Mouse (Mus musculus) MEL (cell line): ENCODE data around the gene Plk3. TPM values are rescaled to one million over a fixed set of nuclear protein-coding genes. Genes with fewer than 3 reads are reported as not detected.

Experiments
- DNase-seq: peaks from one replicate; pipeline ENCODE4 v3.0.0; 2011; ENCODE audit warnings: low read depth, low spot score
- H3K27ac ChIP-seq: 2 replicates; pipeline ENCODE4 v1.5.1; 2012; ENCODE audit warnings: low read depth, mild to moderate bottlenecking, control low read depth, low read length, moderate library complexity; ENCODE audit not compliant: control insufficient read depth
- H3K27me3 ChIP-seq, 2 experiments: fragments of 150-350 bp in 1 of 2; sonication (generic) in 1 of 2; 2 replicates each; pipeline ENCODE4 v1.6.1; 2012; ENCODE audit warnings: low read length in 2 of 2, mild to moderate bottlenecking in 2 of 2, improper control_type of control experiment in 1 of 2, moderate library complexity in 1 of 2; ENCODE audit not compliant: insufficient read depth in 2 of 2, control insufficient read depth in 1 of 2
- H3K36me3 ChIP-seq, 2 experiments: 2 replicates each; pipeline ENCODE4 v1.6.1; 2012 to 2014; ENCODE audit warnings: low read length in 2 of 2, improper control_type of control experiment in 1 of 2, inconsistent platforms in 1 of 2, mild to moderate bottlenecking in 1 of 2; ENCODE audit not compliant: insufficient read depth in 2 of 2, control insufficient read depth in 1 of 2
- H3K4me1 ChIP-seq, 2 experiments: fragments of 150-350 bp in 1 of 2; sonication (generic) in 1 of 2; 2 replicates each; pipeline ENCODE4 v1.6.1; 2012; ENCODE audit warnings: low read length in 2 of 2, improper control_type of control experiment in 1 of 2, mild to moderate bottlenecking in 1 of 2; ENCODE audit not compliant: insufficient read depth in 2 of 2, control insufficient read depth in 1 of 2
- H3K4me3 ChIP-seq, 2 experiments: fragments of 150-350 bp in 1 of 2; sonication (generic) in 1 of 2; 2 replicates each; pipeline ENCODE4 v1.5.1; 2012; ENCODE audit warnings: low read depth in 2 of 2, low read length in 2 of 2, mild to moderate bottlenecking in 2 of 2, moderate library complexity in 2 of 2, control low read depth in 1 of 2, improper control_type of control experiment in 1 of 2; ENCODE audit not compliant: control insufficient read depth in 1 of 2, insufficient read depth in 1 of 2
- H3K79me2 ChIP-seq: 2 replicates; pipeline ENCODE4 v1.6.1; 2012; ENCODE audit warnings: mild to moderate bottlenecking, low read length, moderate library complexity; ENCODE audit not compliant: control insufficient read depth, poor library complexity, insufficient read depth
- H3K9ac ChIP-seq: 2 replicates; pipeline ENCODE4 v1.6.1; 2012; ENCODE audit warnings: low read depth, mild to moderate bottlenecking, control low read depth, low read length, moderate library complexity; ENCODE audit not compliant: control insufficient read depth, poor library complexity, severe bottlenecking
- H3K9me3 ChIP-seq: fragments of 150-350 bp; sonication (generic); replicated peaks from 2 replicates; pipeline ENCODE4 v1.6.1; 2012; ENCODE audit warnings: mild to moderate bottlenecking, low read length, improper control_type of control experiment, moderate library complexity; ENCODE audit not compliant: insufficient read depth
- BHLHE40 ChIP-seq: IDR thresholded peaks from 2 replicates; pipeline ENCODE4 v1.6.1; 2012; ENCODE audit warnings: low read depth, mild to moderate bottlenecking, inconsistent platforms, low read length, improper control_type of control experiment, borderline replicate concordance
- CHD1 ChIP-seq: IDR thresholded peaks from 2 replicates; pipeline ENCODE4 v1.6.1; 2012; ENCODE audit warnings: low read depth, mild to moderate bottlenecking, inconsistent platforms, low read length, improper control_type of control experiment
- CHD2 ChIP-seq: IDR thresholded peaks from 2 replicates; pipeline ENCODE4 v1.6.1; 2011; ENCODE audit warnings: low read length, improper control_type of control experiment
- CTCF ChIP-seq, 3 experiments: IDR thresholded peaks in 2 of 3; conservative IDR thresholded peaks in 1 of 3; 2 replicates each; pipeline ENCODE4 v1.5.1; 2011 to 2012; ENCODE audit warnings: low read length in 3 of 3, low read depth in 2 of 3, mild to moderate bottlenecking in 2 of 3, improper control_type of control experiment in 1 of 3, inconsistent platforms in 1 of 3, mixed read lengths in 1 of 3, moderate library complexity in 1 of 3; ENCODE audit not compliant: control insufficient read depth in 1 of 3, insufficient read depth in 1 of 3, poor library complexity in 1 of 3, severe bottlenecking in 1 of 3
- E2F4 ChIP-seq: IDR thresholded peaks from 2 replicates; pipeline ENCODE4 v1.6.1; 2011; ENCODE audit warnings: low read depth, low read length, improper control_type of control experiment, borderline replicate concordance
- ELF1 ChIP-seq: IDR thresholded peaks from 2 replicates; pipeline ENCODE4 v1.6.1; 2014; ENCODE audit warnings: low read depth, mild to moderate bottlenecking, inconsistent platforms, low read length, improper control_type of control experiment, moderate library complexity
- EP300 ChIP-seq, 2 experiments: IDR thresholded peaks; 2 replicates each; pipeline ENCODE4 v1.6.1; 2011; ENCODE audit warnings: improper control_type of control experiment in 2 of 2, low read length in 2 of 2, low read depth in 1 of 2, mild to moderate bottlenecking in 1 of 2
- ETS1 ChIP-seq: IDR thresholded peaks from 2 replicates; pipeline ENCODE4 v1.6.1; 2012; ENCODE audit warnings: low read depth, mild to moderate bottlenecking, inconsistent platforms, low read length, improper control_type of control experiment, moderate library complexity
- GABPA ChIP-seq: IDR thresholded peaks from 2 replicates; pipeline ENCODE4 v1.6.1; 2012; ENCODE audit warnings: low read depth, mild to moderate bottlenecking, inconsistent platforms, low read length, improper control_type of control experiment, moderate library complexity
- GATA1 ChIP-seq: IDR thresholded peaks from 2 replicates; pipeline ENCODE4 v1.6.1; 2011; ENCODE audit warnings: low read depth, low read length, improper control_type of control experiment
- HCFC1 ChIP-seq: IDR thresholded peaks from 2 replicates; pipeline ENCODE4 v1.6.1; 2012; ENCODE audit warnings: low read depth, mild to moderate bottlenecking, inconsistent platforms, low read length, improper control_type of control experiment, moderate library complexity
- JUND ChIP-seq: IDR thresholded peaks from 2 replicates; pipeline ENCODE4 v1.6.1; 2011; ENCODE audit warnings: low read depth, mild to moderate bottlenecking, improper control_type of control experiment, low read length
- KAT2A ChIP-seq: conservative IDR thresholded peaks from 2 replicates; pipeline ENCODE4 v1.6.1; 2012; ENCODE audit warnings: low read depth, low read length, improper control_type of control experiment, inconsistent platforms
- MAFK ChIP-seq: IDR thresholded peaks from 2 replicates; pipeline ENCODE4 v1.6.1; 2011; ENCODE audit warnings: low read depth, mild to moderate bottlenecking, low read length, improper control_type of control experiment, borderline replicate concordance
- MAX ChIP-seq: IDR thresholded peaks from 2 replicates; pipeline ENCODE4 v1.6.1; 2011; ENCODE audit warnings: low read length, improper control_type of control experiment
- MAZ ChIP-seq: IDR thresholded peaks from 2 replicates; pipeline ENCODE4 v1.6.1; 2012; ENCODE audit warnings: low read depth, mild to moderate bottlenecking, inconsistent platforms, low read length, improper control_type of control experiment
- MXI1 ChIP-seq: IDR thresholded peaks from 2 replicates; pipeline ENCODE4 v1.6.1; 2011; ENCODE audit warnings: mild to moderate bottlenecking, low read depth, low read length, improper control_type of control experiment
- MYB ChIP-seq: IDR thresholded peaks from 2 replicates; pipeline ENCODE4 v1.6.1; 2011; ENCODE audit warnings: mild to moderate bottlenecking, low read depth, low read length, improper control_type of control experiment
- MYC ChIP-seq: IDR thresholded peaks from 2 replicates; pipeline ENCODE4 v1.6.1; 2011; ENCODE audit warnings: low read depth, mild to moderate bottlenecking, low read length, improper control_type of control experiment, moderate library complexity
- NELFE ChIP-seq: IDR thresholded peaks from 2 replicates; pipeline ENCODE4 v1.6.1; 2011; ENCODE audit warnings: low read depth, low read length, improper control_type of control experiment
- NRF1 ChIP-seq: IDR thresholded peaks from 2 replicates; pipeline ENCODE4 v1.6.1; 2014; ENCODE audit warnings: low read depth, mild to moderate bottlenecking, inconsistent platforms, low read length, improper control_type of control experiment, moderate library complexity; ENCODE audit not compliant: poor library complexity, insufficient read depth, severe bottlenecking
- POLR2A ChIP-seq, 2 experiments: IDR thresholded peaks; 2 replicates each; pipeline ENCODE4 v1.6.1; 2011 to 2012; ENCODE audit warnings: low read length in 2 of 2, mild to moderate bottlenecking in 2 of 2, control low read depth in 1 of 2, improper control_type of control experiment in 1 of 2, low read depth in 1 of 2, moderate library complexity in 1 of 2; ENCODE audit not compliant: control insufficient read depth in 1 of 2, insufficient read depth in 1 of 2, poor library complexity in 1 of 2
- RCOR1 ChIP-seq: IDR thresholded peaks from 2 replicates; pipeline ENCODE4 v1.6.1; 2012; ENCODE audit warnings: low read depth, mild to moderate bottlenecking, inconsistent platforms, low read length, improper control_type of control experiment
- SIN3A ChIP-seq: IDR thresholded peaks from 2 replicates; pipeline ENCODE4 v1.6.1; 2012; ENCODE audit warnings: low read length, improper control_type of control experiment, inconsistent platforms
- SMC3 ChIP-seq: IDR thresholded peaks from 2 replicates; pipeline ENCODE4 v1.6.1; 2011; ENCODE audit warnings: low read depth, low read length, improper control_type of control experiment
- TAL1 ChIP-seq: IDR thresholded peaks from 2 replicates; pipeline ENCODE4 v1.6.1; 2012; ENCODE audit warnings: mild to moderate bottlenecking, inconsistent platforms, low read length, moderate library complexity, mixed read lengths
- TBP ChIP-seq: IDR thresholded peaks from 2 replicates; pipeline ENCODE4 v1.8.0; 2011; ENCODE audit warnings: low read depth, low read length, improper control_type of control experiment
- TCF12 ChIP-seq: IDR thresholded peaks from 2 replicates; pipeline ENCODE4 v1.6.1; 2014; ENCODE audit warnings: low read depth, mild to moderate bottlenecking, inconsistent platforms, low read length, improper control_type of control experiment, moderate library complexity
- UBTF ChIP-seq: IDR thresholded peaks from 2 replicates; pipeline ENCODE4 v1.6.1; 2012; ENCODE audit warnings: low read depth, mild to moderate bottlenecking, inconsistent platforms, low read length, improper control_type of control experiment, moderate library complexity, borderline replicate concordance; ENCODE audit not compliant: insufficient read depth
- USF1 ChIP-seq: IDR thresholded peaks from 2 replicates; pipeline ENCODE4 v1.6.1; 2014; ENCODE audit warnings: low read depth, mild to moderate bottlenecking, inconsistent platforms, low read length, improper control_type of control experiment, moderate library complexity
- USF2 ChIP-seq, 2 experiments: IDR thresholded peaks; 2 replicates each; pipeline ENCODE4 v1.6.1; 2011 to 2012; ENCODE audit warnings: improper control_type of control experiment in 2 of 2, low read length in 2 of 2, borderline replicate concordance in 1 of 2, inconsistent platforms in 1 of 2, low read depth in 1 of 2, mild to moderate bottlenecking in 1 of 2; ENCODE audit not compliant: insufficient read depth in 1 of 2
- ZC3H11A ChIP-seq: IDR thresholded peaks from 2 replicates; pipeline ENCODE4 v1.6.1; 2012; ENCODE audit warnings: low read depth, mild to moderate bottlenecking, inconsistent platforms, low read length, improper control_type of control experiment
- ZKSCAN1 ChIP-seq: IDR thresholded peaks from 2 replicates; pipeline ENCODE4 v1.6.1; 2012; ENCODE audit warnings: low read depth, mild to moderate bottlenecking, inconsistent platforms, low read length, improper control_type of control experiment, moderate library complexity
- ZMIZ1 ChIP-seq: IDR thresholded peaks from 2 replicates; pipeline ENCODE4 v1.6.1; 2012; ENCODE audit warnings: low read depth, mild to moderate bottlenecking, inconsistent platforms, low read length, improper control_type of control experiment, moderate library complexity
- ZNF384 ChIP-seq: IDR thresholded peaks from 2 replicates; pipeline ENCODE4 v1.6.1; 2012; ENCODE audit warnings: low read depth, mild to moderate bottlenecking, inconsistent platforms, low read length, improper control_type of control experiment
- polyA plus RNA-seq, 2 experiments: library from polyadenylated mRNA; stranded (reverse) in 1 of 2; unstranded in 1 of 2; fragments of >175 nt in 1 of 2; fragments of >200 nt in 1 of 2; gene quantifications; 2 replicates each; pipeline versions ENCODE4 v1.2.1 to v1.2.4; 2012; ENCODE audit warnings: low replicate concordance in 2 of 2, low read depth in 1 of 2; ENCODE audit not compliant: insufficient read length in 2 of 2, insufficient read depth in 1 of 2, missing spikeins in 1 of 2
- total RNA-seq: library from RNA; depleted of rRNA; stranded (reverse); fragments of 300-350 nt; gene quantifications from 2 replicates; pipeline ENCODE4 v1.2.3, GENCODE M21; 2012

The Plk3 gene
- total and polyA plus RNA-seq, 3 experiments, result 5.3 to 13.8 TPM; not detected in 1

DNA sequence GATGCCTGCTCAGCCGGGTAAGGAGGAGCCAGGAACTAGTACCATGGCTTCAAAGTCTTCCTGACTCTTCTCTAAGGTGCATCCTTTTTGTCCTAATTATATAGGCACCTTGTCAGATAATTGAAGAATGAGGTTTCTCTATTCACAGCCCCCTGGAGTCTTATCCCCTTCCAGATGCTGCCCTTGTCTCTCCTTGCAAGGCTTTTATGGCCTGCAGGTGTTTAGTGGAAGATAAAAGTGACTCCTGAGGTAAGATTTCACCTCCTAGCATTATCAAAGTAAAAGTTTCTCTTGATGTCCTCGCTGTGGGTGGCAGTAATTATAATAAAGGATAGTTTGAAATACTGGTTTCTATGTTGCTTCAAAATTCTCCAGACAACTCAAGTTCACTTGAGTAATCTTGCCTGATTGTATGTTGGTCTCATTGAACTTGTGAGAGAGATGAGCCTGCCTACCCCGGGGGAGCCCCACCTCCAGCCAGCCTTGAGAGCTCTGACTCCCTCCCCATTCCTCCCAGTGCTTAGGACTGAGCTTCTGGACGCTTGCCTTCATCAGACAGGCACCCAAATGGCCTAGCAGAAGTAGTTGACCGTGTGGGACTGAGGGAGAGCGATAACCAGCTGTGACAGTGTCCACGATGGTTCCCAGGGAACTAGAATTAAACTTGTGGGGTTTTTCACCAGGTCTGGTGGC, 45.7 kb downstream of the Plk3 start:
- peak; percentile 15 for DNase-seq
- no peaks in the 10 kb centered on the region; a peak in 1 of 4 replicates for H3K27me3 ChIP-seq
- H3K9me3 ChIP-seq, result no peaks in the 10 kb centered on the region
- H3K4me1 ChIP-seq, result peaks cover 0 to 9% of the 10 kb centered on the region in 2 experiments; a peak in 2 of 4 replicates
- H3K36me3 ChIP-seq, result peaks cover 1 to 10% of the 10 kb centered on the region in 2 experiments
- no peak overlapping the region for H3K9ac ChIP-seq
- no peak overlapping the region for H3K4me3 ChIP-seq
- TF ChIP-seq ELF1 (no peak), KAT2A (no peak), ZKSCAN1 (no peak), ZC3H11A (no peak), CTCF (IDR thresholded peaks at IDR 0.05 in 2 of 3, conservative IDR thresholded peaks at IDR 0.05 in 1 of 3; ENCODE audit: control insufficient read depth in 1 of 3, insufficient read depth in 1 of 3, low read depth in 2 of 3, low read length in 3 of 3, poor library complexity in 1 of 3, severe bottlenecking in 1 of 3) (no peak), TCF12 (peak; percentile 31; the same call in 1 of the 2 replicates), ZNF384 (no peak), CHD2 (no peak), UBTF (no peak), MXI1 (no peak), BHLHE40 (no peak), EP300 (IDR thresholded peaks at IDR 0.05; ENCODE audit: low read depth in 1 of 2, low read length in 2 of 2) (peak; percentile 19 to 67; a peak in 3 of 4 replicates), SIN3A (no peak), TBP (no peak), POLR2A (IDR thresholded peaks at IDR 0.05; ENCODE audit: control insufficient read depth in 1 of 2, insufficient read depth in 1 of 2, low read depth in 1 of 2, low read length in 2 of 2, poor library complexity in 1 of 2) (no peak), TAL1 (peak; percentile 61), ETS1 (no peak), ZMIZ1 (no peak), CHD1 (no peak), GABPA (no peak), MAZ (no peak), JUND (no peak), USF1 (no peak), NELFE (no peak), MAFK (no peak), SMC3 (no peak), E2F4 (no peak), USF2 (IDR thresholded peaks at IDR 0.05; ENCODE audit: borderline replicate concordance in 1 of 2, insufficient read depth in 1 of 2, low read depth in 1 of 2, low read length in 2 of 2) (no peak), MYC (no peak), RCOR1 (no peak), HCFC1 (no peak), MYB (no peak), GATA1 (peak; percentile 31; the same call in 1 of the 2 replicates), NRF1 (no peak), MAX (no peak)
- TF ChIP-seq, all 39 proteins: peak for 4
- H3K79me2 ChIP-seq, result no peaks in the 10 kb centered on the region
- no peak overlapping the region for H3K27ac ChIP-seq
